ENCODE assay signal across 9 mouse cellular contexts in genomic region chr11:116812793-116813529, GRCm38 (mm10). TPM values are rescaled to one million over a fixed set of nuclear protein-coding genes. Genes with fewer than 3 reads are reported as not detected.
DNase-seq lines count a peak whose midpoint lies in the region; ATAC-seq and TF ChIP-seq lines count a peak whose summit lies in the region.
"Had no signal": no experiment of that assay in that cellular context is flagged by ENCODE, and none has a peak within 500 bp of the region (broad histone marks: within the 10 kb centered on the region; RNA-seq: fewer than 3 reads in every experiment).

No protein-coding gene starts in this region.

- WGBS in heart, postnatal 0 days: 46% methylated on average over 21 of the region's 21 CpGs
- WGBS in liver, embryonic 11.5 days: 71% methylated on average over 21 of the region's 21 CpGs

- H3K4me3 ChIP-seq in heart, postnatal 0 days (ENCODE audit: low read depth, low read length): no peak overlapping the region
- H3K4me3 ChIP-seq in liver, embryonic 11.5 days (ENCODE audit: low read depth, low read length): no peak overlapping the region
- no peak overlapping the region for H3K4me3 ChIP-seq in left cerebral cortex, adult 2 months
- H3K4me3 ChIP-seq: myocyte had no signal

- H3K27ac ChIP-seq in heart, postnatal 0 days (ENCODE audit: low read depth): peak overlapping the region; percentile 86
- peak overlapping the region; percentile 4; the same call in 1 of the 2 replicates for H3K27ac ChIP-seq in liver, embryonic 11.5 days (ENCODE audit: low read depth, low read length)
- no peak overlapping the region for H3K27ac ChIP-seq in left cerebral cortex, adult 2 months

- H3K9ac ChIP-seq in heart, postnatal 0 days (replicated peaks; ENCODE audit: low read depth, low read length): no peak overlapping the region
- no peak overlapping the region for H3K9ac ChIP-seq in liver, embryonic 11.5 days (ENCODE audit: low read depth, low read length)

- no peaks in the 10 kb centered on the region for H3K9me3 ChIP-seq in heart, postnatal 0 days (replicated peaks; ENCODE audit: control insufficient read depth, low read length)
- H3K9me3 ChIP-seq in liver, embryonic 11.5 days (ENCODE audit: control insufficient read depth, low read length): no peaks in the 10 kb centered on the region

- H3K4me2 ChIP-seq in heart, postnatal 0 days (ENCODE audit: low read depth, low read length): no peak overlapping the region
- H3K4me2 ChIP-seq in liver, embryonic 11.5 days: no peak overlapping the region

- no peak for TF ChIP-seq EP300 in heart, postnatal 0 days (IDR thresholded peaks at IDR 0.05; ENCODE audit: low read depth)

- H3K4me1 ChIP-seq in heart, postnatal 0 days (ENCODE audit: control insufficient read depth, insufficient read depth): peaks cover 47% of the 10 kb centered on the region
- H3K4me1 ChIP-seq in liver, embryonic 11.5 days (replicated peaks; ENCODE audit: control insufficient read depth, insufficient read depth, low read length): peaks cover 39% of the 10 kb centered on the region

- H3K27me3 ChIP-seq in heart, postnatal 0 days (ENCODE audit: control insufficient read depth, insufficient read depth, low read length): no peaks in the 10 kb centered on the region
- no peaks in the 10 kb centered on the region; the same call in 1 of the 2 replicates for H3K27me3 ChIP-seq in liver, embryonic 11.5 days (replicated peaks; ENCODE audit: control insufficient read depth, insufficient read depth, low read length)

- no peak; the same call in 1 of the 2 replicates for TF ChIP-seq CTCF in heart, postnatal 0 days (IDR thresholded peaks at IDR 0.05; ENCODE audit: low read depth)
- no peak for TF ChIP-seq CTCF in left cerebral cortex, adult 2 months (IDR thresholded peaks at IDR 0.05)

- 0 out of 2 replicates have a peak, but pooled peaks cover 4% of the 10 kb centered on the region for H3K36me3 ChIP-seq in heart, postnatal 0 days (replicated peaks; ENCODE audit: control insufficient read depth, insufficient read depth, low read length)
- H3K36me3 ChIP-seq in liver, embryonic 11.5 days (ENCODE audit: control insufficient read depth, insufficient read depth, low read length): no peaks in the 10 kb centered on the region

- DNase-seq in cerebellum, postnatal 14 days: peak; percentile 64 to 76
- DNase-seq in cerebellum, postnatal 25 days: peak; percentile 24 to 48
- no peak for DNase-seq in heart, postnatal 0 days (ENCODE audit: low spot score)
- DNase-seq in liver, embryonic 11.5 days (ENCODE audit: low spot score): peak; percentile 45
- no peak for DNase-seq in left cerebral cortex, adult 9 months (ENCODE audit: low spot score in 2 of 2)
- DNase-seq in left cerebral cortex, adult 2 months (ENCODE audit: extremely low spot score in 1 of 2, low spot score in 2 of 2): no peak

- ATAC-seq in cerebellum, adult (ENCODE audit: insufficient number of reproducible peaks, low FRiP score, low TSS enrichment): no peak
- 0 out of 2 replicates have a peak, but pooled peaks have one; percentile 9 for ATAC-seq in heart, postnatal 0 days (ENCODE audit: insufficient read depth, low read depth)
- 0 out of 2 replicates have a peak, but pooled peaks have one; percentile 23 for ATAC-seq in liver, embryonic 11.5 days (replicated peaks; ENCODE audit: low FRiP score)
- no peak for ATAC-seq in megakaryocyte, adult 5-6 weeks (ENCODE audit: poor library complexity, severe bottlenecking)

- intact Hi-C loops in left cerebral cortex, adult 2 months (cut with DNase I): loop anchor here (5.0 kb wide), 1 partner anchor 226 kb away; the partner anchor contains the start of gene Aanat

RNA-seq across cellular contexts. Expression of gene Mxra7, which starts 14.9 kb away (rescaled TPM):
- total RNA-seq in heart, postnatal 0 days (2014; rRNA removed; ENCODE audit: low replicate concordance): 6.3 and 17.9 TPM in 2 replicates
- 20.0 and 21.7 TPM in 2 replicates for polyA plus RNA-seq in heart, postnatal 0 days (2015; fragmentation: Nextera tagmentation; extraction: Ambion mirVana)
- polyA plus RNA-seq in liver, embryonic 11.5 days (2014; fragmentation: Nextera tagmentation; extraction: Ambion mirVana): 8.4 and 9.3 TPM in 2 replicates
- total RNA-seq in megakaryocyte, adult 5-6 weeks (2015): 0.55 TPM in 1 of 2 replicates, not detected in the other
- 0.33 TPM in 1 of 2 replicates, not detected in the other for total RNA-seq in megakaryocyte, adult 5-6 weeks (2017)
- total RNA-seq in left cerebral cortex, adult 2 months (2021): 10 to 100 TPM; 15.3 to 22.5 TPM

RNA-seq across cellular contexts. Expression of gene Mettl23, which starts 30.1 kb away (rescaled TPM):
- 39.2 and 63.2 TPM in 2 replicates for total RNA-seq in heart, postnatal 0 days (2014; rRNA removed; ENCODE audit: low replicate concordance)
- 77.1 and 77.6 TPM in 2 replicates for polyA plus RNA-seq in heart, postnatal 0 days (2015; fragmentation: Nextera tagmentation; extraction: Ambion mirVana)
- polyA plus RNA-seq in liver, embryonic 11.5 days (2014; fragmentation: Nextera tagmentation; extraction: Ambion mirVana): 65.1 and 73.9 TPM in 2 replicates
- total RNA-seq in megakaryocyte, adult 5-6 weeks (2015): 55.4 and 61.3 TPM in 2 replicates
- 38.5 and 42.6 TPM in 2 replicates for total RNA-seq in megakaryocyte, adult 5-6 weeks (2017)
- total RNA-seq in left cerebral cortex, adult 2 months (2021): 10 to 100 TPM; 23.9 to 26.3 TPM

RNA-seq across cellular contexts. Expression of gene Jmjd6, which starts 30.3 kb away (rescaled TPM):
- total RNA-seq in heart, postnatal 0 days (2014; rRNA removed; ENCODE audit: low replicate concordance): 24.8 and 29.6 TPM in 2 replicates
- polyA plus RNA-seq in heart, postnatal 0 days (2015; fragmentation: Nextera tagmentation; extraction: Ambion mirVana): 35.3 and 43.1 TPM in 2 replicates
- 93.1 and 102 TPM in 2 replicates for polyA plus RNA-seq in liver, embryonic 11.5 days (2014; fragmentation: Nextera tagmentation; extraction: Ambion mirVana)
- total RNA-seq in megakaryocyte, adult 5-6 weeks (2015): 33.4 and 37.4 TPM in 2 replicates
- total RNA-seq in megakaryocyte, adult 5-6 weeks (2017): 36.3 and 37.7 TPM in 2 replicates
- total RNA-seq in left cerebral cortex, adult 2 months (2021): 10 to 100 TPM; 29.7 to 35.9 TPM

RNA-seq across cellular contexts. Expression of gene St6galnac1, which starts 37.7 kb away (rescaled TPM):
- not detected in 2 replicates for total RNA-seq in heart, postnatal 0 days (2014; rRNA removed; ENCODE audit: low replicate concordance)
- polyA plus RNA-seq in heart, postnatal 0 days (2015; fragmentation: Nextera tagmentation; extraction: Ambion mirVana): not detected in 2 replicates
- not detected in 2 replicates for polyA plus RNA-seq in liver, embryonic 11.5 days (2014; fragmentation: Nextera tagmentation; extraction: Ambion mirVana)
- total RNA-seq in megakaryocyte, adult 5-6 weeks (2015): not detected in 2 replicates
- total RNA-seq in megakaryocyte, adult 5-6 weeks (2017): not detected in 2 replicates
- not detected for total RNA-seq in left cerebral cortex, adult 2 months (2021)
- polyA plus RNA-seq: myocyte had no signal

RNA-seq across cellular contexts. Expression of gene Mfsd11, which starts 39.3 kb away (rescaled TPM):
- 23.2 and 46.3 TPM in 2 replicates for total RNA-seq in heart, postnatal 0 days (2014; rRNA removed; ENCODE audit: low replicate concordance)
- 44.5 and 49.7 TPM in 2 replicates for polyA plus RNA-seq in heart, postnatal 0 days (2015; fragmentation: Nextera tagmentation; extraction: Ambion mirVana)
- 21.4 and 23.9 TPM in 2 replicates for polyA plus RNA-seq in liver, embryonic 11.5 days (2014; fragmentation: Nextera tagmentation; extraction: Ambion mirVana)
- total RNA-seq in megakaryocyte, adult 5-6 weeks (2015): 22.2 and 26.2 TPM in 2 replicates
- total RNA-seq in megakaryocyte, adult 5-6 weeks (2017): 17.6 and 26.5 TPM in 2 replicates
- total RNA-seq in left cerebral cortex, adult 2 months (2021): 10 to 100 TPM; 39.3 to 41.8 TPM

Comparison
In these comparisons a context has a peak if more than half of its experiments do, and no peak if none do; other contexts are left out.
1. DNase-seq: peak in cerebellum, postnatal 14 days (2 of 2), cerebellum, postnatal 25 days (2 of 2) and liver, embryonic 11.5 days (single experiment); none in heart, postnatal 0 days (single experiment), left cerebral cortex, adult 9 months (0 of 2) and left cerebral cortex, adult 2 months (0 of 2).
2. ATAC-seq: peak in heart, postnatal 0 days (single experiment) and liver, embryonic 11.5 days (single experiment); none in cerebellum, adult (single experiment) and megakaryocyte, adult 5-6 weeks (single experiment).